Mouse (Mus musculus) CD4-positive, CD25-positive, alpha-beta regulatory T cell, adult 4 months (primary cell): ENCODE measurements around the gene Pla2g1b. TPM values are rescaled to one million over a fixed set of nuclear protein-coding genes. Genes with fewer than 3 reads are reported as not detected.
"Not testable (repeated sequence)": the region's sequence is repeated elsewhere in the genome, so short reads cannot be mapped to it uniquely, and the experiment has no call there.

ENCODE experiments used
- ATAC-seq: one replicate; pipeline ENCODE4 v1.8.0; 2017
- polyA plus RNA-seq, 2 experiments: library from polyadenylated mRNA; unstranded; fragments of 100-300 nt; shearing (Covaris generic); gene quantifications; one replicate each; pipeline ENCODE4 v1.2.1; 2017

Pla2g1b gene
- polyA plus RNA-seq, 2 experiments from 2014 or later, result not detected

DNA sequence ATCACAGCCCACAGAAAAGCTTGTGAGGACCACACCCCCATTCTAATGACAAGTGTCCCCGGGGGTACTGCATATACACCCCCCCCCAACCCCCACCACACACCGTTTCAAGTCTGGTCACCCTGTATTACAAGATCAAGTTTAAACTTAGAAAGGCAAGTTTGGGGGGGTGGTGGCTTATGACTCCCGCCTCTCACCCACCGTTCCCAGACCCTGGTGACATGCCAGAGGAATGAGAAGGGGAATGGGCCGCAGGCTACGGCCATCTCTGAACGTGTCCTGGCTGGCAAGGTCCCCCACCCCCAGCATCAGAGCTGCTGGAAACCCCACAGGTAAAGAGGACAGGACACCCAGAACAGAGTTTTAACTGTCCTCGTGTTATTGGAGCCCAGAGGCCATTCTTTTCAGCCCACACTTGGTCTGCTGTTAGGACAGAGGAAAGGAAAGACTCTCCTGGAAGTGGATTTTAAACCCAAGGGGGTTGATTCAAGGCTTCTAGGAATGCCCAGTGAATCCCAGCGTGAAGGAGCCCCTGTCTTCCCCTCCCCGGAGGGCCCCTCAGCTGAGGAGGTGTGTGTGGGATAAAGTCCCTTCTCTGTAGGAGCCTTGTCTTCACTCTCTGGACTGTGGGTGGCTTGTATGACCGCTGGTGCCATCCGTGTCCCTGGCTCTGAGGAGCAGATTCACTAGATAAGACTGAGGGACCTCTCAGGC is 41.4 kb downstream of the Pla2g1b start:
- no peak for ATAC-seq

DNA sequence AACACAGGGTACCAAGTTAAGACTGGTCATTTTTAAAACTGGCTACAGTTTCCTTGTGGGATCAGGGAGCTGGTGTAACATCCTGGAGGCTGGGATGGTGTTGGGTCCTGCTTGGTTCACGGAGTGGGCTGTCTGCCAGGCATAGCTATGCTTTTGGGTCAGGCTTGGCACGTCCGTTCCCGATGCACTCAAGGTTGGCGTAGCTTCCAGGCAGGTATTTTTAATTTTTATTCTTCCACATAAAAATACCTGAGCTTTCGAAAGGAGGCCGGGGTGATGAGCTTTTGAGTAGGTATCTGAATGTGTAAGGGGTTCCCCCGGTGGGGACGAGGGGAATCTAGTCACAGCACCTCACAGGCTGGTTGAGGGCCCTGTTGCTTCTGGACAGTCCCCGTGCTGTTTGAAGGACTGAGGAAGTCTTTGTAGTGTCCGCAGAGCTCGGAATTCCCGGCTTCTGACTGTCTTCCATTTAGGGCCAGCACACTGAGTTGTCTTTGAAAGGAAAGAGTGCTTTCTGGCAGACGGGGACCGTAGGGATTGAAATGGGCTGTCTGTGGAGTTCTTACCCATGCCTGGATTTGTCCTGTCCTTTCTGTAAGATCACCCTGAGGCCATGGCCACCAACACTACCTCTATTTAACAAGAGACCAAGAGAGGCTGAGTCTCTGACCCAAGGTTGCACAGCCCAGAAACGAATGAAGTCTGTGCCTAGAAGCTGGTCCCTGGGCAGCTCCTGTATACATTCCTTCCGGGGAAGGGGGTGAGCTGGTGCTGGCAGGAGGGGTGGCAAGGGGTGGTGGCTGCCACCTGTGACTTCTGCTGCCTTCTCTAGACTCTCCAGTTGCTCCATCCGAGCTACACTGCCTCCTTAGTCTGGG is 42.2 kb downstream of the Pla2g1b start:
- ATAC-seq, result no peak

DNA sequence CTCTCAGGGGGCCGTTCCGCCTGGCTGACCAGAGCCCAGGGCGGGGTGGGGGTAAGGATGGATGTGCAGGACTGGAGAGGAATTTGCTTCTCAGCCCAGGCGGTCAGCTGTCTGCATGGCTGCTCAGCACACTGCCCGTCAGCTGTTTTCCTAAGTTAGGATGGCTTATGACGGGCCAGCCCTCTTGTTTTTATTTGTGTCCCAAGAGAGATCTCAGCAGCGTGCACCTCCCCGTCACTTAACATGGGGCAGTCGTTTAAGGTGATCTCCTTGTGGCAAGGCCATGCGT is 42.7 kb downstream of the Pla2g1b start:
- ATAC-seq, result no peak

DNA sequence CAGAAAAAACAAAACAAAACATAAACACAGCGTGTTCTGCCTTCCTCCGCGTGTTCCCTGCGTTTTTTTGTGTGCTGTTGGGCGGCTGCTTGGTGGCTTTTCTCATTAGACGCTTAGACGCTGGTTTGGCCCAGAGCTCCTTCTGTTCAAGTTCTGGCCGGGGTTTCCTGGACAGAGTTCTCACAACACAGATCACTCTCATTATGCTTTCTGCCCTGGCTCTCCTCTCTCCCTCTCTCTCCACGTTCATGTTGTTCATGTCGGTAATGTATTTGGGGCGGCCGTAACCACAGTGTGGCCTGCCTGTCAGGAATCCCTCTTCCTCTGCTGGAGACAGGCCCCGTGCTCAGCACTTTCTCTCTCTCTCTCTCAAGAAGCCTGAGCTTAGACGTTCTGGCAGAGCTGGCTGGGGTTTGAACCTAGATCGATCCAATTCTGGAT is 43.3 kb downstream of the Pla2g1b start:
- ATAC-seq, result no peak

DNA sequence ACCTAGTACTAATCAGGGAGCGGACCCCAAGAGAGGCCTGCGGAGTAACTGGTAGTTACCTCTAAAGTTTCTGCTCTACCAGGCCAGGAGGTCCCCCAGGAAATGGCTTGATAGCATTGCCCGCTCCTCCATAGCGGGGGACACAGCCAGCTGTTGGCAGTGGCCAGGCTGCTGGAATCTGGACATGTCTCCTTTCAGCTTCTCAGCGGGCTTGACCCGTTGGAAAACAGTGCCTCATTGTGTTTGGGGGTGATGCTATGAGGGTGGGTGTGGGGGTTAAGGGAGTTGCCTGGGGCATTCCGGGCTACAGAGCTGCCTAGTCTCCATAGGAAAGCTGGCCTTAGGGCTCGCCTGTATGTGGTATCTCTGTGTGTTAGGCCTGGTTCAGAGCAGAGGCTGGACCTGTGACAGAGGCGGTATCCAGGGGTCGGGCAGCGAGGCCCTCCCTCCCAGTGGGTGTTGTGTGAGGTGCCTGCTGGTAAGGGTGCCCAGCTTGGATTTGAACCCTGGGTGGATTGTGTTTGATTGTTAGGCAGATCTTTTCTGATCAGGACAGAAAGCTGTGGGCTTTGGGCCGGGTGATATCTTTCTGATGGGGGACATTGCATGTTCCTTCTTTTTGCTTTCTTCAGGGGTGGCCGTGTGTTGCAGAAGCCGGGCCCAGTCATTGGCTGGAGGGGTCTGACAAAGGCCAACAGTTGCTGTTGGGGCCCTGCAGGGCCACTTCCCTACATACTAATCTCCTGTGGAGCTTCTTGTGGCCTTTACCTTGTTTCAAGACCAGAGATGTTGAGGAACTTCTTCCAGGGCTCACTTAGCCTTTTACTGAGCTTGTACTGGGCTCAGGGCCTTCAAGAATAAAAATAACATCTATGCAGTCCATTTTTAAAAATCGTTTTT is 44.0 kb downstream of the Pla2g1b start:
- no peak for ATAC-seq

DNA sequence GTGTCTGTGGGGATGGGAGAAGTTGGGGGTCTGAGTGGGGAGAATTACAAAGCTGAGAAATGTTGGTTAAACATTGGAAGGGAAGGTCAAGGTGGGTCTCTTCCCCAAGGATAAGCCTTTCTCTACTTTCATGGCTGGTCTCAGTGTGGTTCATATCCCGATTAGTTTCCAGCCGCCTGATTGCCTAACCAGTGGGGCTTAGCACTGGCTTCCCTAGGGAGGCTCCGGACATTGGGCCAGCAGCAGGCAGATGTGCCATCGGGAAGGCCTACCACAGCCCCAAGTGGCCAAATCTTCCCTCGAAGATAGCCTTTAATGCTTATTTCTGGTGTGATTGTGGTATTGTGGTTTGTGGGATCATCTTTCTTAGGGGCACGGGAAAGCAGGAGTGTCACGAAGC is 46.3 kb downstream of the Pla2g1b start:
- ATAC-seq, result no peak

DNA sequence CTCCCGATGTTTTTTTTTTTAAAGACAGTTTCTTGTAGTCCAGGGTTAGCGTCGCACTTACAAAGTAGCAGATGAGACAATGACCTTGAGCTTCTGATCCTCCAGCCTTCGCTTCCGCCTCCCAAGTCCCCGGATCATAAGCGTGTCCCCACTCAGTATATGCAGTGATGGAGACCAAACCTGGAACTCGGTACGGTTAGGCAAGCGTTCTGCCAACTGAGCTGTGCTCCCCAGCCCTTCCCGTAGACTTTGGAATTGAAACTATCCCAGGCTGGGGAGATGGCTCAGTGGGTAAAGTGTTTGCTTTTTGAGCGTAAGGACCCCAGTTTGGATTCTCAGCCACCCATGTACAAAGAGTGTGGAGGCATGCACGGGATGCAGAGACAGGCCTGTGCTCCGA is 47.2 kb downstream of the Pla2g1b start:
- no peak for ATAC-seq

DNA sequence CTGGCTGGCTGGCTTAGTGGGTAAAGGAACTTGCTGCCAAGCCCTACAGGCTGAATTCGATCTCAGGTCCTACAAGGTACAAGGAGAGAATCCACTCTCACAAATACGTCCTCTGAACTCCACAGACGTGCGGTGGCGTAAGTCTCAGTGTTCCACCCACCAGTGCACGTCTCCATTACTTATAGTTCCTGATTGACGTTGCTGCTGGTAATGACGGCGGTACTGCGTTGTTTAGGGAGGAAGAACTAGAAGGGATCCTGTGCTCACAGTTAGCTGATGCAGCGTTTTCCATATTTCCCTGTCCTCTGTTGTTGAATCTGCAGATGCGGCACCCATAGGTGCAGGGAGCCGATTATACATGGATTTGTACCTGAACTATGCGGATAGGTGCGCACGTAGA is 47.7 kb downstream of the Pla2g1b start:
- no peak for ATAC-seq

DNA sequence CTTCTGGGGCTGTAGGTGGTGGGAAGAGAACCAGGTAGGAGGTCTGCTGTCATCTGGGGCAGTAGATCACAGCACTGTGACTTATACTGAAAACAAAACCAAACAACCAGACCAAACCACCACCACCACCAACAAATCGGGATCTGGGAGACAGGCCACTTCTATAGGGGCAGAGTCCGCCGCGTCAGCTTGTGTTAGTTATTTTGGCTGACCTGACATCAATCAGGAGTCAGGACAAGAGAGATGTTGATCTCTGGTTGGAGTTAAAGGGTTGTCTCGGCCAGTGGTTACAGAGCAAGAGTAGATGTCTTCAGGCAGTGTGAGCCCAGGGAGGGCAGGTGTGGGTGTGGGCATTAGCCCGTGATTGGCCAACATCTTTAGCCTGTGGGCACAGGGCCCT is 48.3 kb downstream of the Pla2g1b start:
- no peak for ATAC-seq

DNA sequence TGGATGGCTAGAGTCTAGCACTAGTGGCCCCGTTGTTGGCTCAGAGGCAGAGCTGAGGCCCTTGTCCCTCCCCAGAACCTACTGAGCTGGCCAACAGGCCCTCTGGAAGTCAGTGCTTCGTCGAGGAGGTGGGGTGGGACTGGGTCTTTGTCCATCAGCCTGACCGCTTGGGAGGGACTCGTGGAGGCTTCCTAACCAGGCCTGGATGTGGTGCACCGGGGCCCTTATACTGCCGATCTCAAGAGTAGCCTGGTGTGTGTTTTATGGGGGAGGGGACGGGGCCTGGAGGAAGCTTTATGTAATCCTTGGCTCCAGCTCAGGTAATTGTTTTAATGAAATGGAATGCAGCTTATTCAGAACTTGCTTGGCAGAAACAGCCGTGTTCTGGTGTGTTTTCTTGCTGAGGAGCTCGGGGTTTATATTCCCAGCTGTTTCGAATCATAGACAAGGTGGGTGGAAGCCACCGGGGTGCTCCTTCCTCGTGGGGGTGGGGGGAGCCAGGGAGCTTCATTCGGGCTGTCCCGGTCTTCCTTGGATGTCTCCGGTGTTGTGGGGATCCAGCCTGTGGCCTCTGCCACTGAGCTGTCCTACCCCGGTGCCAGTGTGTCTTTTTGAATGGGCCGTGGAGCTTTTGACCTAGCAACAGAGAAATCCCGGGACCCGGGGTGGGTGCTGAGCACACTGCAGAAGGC is 49.0 kb downstream of the Pla2g1b start:
- ATAC-seq, result no peak

DNA sequence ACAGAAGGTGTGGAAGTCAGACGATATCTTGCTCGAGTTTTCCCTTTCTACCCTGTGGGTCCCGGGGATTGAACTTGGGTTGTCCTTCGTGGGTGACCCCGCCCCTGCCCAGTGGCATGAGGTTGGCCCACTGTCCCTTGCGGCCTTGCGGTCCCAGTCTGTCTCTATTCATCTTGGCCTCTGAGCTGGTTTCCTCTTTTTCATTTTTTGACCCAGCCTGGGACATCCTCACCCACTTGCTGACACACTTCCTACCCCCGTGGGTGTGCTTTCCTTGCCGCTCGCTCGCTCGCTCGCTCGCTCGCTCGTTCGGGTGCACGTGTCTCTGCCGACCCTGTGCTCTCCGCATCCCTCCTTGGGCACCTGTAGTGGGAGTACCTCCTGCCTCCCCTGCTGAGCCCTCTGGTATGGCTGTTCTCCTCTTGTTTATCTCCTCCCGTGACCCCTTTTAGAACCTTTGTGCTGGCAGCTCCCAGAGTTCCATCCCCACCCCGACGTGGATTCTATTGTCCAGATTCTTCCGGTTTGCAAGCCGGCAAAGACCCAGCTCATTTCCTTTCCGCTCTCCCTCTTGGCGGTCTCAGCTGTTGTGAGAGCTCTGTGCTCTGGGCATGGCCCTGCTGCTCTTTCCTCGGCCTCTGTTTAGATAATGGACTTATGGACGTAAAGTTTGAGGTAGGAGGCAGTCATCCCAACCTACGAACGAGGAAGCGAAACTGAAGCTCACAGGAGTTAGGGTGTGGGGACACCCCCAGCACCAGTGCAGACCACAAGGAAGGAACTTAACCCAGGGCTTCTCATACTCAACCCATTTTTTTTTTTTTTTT is 50.2 kb downstream of the Pla2g1b start:
- ATAC-seq, result peak; percentile 86

DNA sequence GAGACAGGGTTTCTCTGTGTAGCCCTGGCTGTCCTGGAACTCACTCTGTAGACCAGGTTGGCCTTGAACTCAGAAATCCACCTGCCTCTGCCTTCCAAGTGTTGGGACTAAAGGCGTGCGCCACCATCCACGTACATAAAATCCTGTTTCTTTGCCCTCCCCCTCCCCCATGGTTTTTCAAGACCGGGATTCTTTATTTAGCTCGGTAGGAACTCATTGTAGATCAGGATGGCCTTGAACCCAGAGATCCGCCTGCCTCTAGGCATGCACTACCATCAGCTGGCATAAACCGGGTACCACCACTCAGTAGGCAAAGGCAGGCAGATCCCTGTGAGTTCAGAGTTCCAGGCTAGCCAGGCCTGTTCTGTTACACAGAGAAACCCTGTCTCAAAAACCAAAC is 50.8 kb downstream of the Pla2g1b start:
- no peak for ATAC-seq

DNA sequence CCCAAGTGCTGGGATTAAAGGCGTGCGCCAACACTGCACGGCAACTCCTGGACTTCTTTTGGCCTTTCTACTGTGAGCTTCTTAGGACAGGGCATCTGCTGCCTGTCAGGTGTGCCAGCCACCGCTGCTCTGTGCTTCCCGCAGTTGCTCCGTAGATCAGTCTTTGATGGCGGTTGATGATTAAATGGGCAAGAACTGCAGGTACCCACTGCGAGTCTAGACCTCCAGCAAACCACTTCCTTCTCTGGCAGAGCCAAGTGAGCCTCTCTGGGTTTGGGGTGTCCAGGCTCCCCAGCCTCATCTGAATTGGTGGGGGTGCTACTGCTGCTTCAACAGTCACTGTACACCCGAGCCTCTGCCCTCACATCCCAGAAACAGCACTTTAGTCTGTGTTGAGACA is 51.4 kb downstream of the Pla2g1b start:
- ATAC-seq, result peak; percentile 8

DNA sequence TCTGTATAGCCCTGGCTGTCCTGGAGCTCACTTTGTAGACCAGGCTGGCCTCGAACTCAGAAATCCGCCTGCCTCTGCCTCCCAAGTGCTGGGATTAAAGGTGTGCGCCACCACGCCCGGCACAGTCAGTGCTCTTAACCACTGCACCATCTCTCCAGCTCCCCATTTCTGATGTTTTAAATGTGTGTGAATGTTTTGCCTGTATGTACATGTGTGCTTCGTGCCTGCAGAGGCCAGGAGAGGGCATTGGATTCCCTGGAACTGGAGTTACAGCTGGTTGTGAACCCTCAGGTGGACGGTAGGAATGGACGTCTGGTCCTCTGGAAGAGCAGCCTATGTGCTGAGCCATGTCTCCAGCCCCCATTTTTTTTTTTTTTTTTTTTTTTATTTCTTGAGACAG is 52.2 kb downstream of the Pla2g1b start:
- ATAC-seq, result not testable (repeated sequence)

DNA sequence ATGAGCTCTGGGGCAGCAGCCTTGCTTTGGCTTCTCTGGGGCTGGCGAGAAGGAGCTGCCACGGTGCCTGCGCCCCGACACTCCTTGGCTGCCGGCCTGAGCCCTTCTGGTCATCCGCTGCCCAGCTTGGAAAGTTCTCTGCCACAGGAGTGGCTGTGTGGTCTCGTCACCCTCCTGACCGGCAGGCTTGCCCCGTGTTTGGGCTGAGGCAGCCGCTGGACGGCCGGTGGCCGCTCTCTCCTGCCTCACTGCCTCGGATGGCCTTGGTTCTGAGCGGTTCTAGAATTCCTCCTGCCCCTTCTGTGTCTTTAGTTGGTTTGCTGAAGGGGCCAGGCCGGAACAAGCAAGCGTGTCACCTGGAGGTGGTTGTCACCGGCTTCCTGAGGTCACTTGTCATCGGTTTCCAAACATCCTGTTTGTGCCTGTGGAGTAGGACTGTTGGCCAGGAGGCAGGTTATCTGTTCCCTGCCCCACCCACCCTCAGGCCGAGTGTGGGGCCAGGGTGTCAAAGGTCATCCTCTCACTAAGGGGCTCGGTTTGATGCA is 54.3 kb downstream of the Pla2g1b start:
- no peak for ATAC-seq

DNA sequence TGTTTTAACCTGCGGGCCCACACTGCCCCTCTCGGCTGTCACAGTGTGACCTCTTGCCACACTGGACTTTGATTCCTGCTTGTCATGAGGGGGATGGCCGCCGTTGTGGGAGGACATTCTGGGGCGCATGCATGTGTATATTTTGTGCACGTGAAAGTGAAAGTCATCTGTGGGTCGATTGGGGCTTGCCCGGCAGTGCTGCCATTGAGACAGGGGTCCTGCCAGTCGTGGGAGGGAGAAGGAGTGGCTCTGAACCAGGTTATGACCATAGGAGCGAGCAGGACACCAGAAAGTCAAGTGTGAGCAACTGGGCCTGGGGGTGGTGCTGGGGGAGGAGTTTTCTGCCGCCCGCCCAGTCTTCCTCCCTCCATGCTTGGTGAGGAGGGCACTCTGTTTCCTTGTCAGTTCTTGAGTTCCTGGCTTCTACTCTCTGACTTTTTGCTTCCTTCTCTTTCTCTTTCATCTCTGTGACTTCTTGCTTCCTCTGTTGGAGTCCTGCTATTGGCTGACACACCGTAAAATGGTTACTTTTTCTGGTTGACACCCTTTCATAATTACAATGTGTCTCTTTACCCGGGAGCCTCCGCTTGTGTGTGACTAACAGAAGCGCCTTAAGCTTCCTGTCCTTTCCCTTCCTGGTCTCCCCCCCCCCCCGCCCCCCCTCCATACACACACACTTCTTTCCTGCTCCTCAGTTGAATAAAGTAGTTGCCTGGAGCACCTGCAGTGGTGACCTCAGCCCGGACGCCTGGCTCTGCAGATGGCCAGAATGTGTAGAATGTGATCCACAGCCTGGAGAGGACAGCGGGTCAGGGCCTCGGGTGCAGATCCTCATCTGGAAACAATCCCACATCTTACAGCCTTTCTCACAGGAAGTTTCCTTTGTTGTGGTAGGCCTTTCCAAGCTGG is 55.7 kb downstream of the Pla2g1b start:
- ATAC-seq, result peak; percentile 92

DNA sequence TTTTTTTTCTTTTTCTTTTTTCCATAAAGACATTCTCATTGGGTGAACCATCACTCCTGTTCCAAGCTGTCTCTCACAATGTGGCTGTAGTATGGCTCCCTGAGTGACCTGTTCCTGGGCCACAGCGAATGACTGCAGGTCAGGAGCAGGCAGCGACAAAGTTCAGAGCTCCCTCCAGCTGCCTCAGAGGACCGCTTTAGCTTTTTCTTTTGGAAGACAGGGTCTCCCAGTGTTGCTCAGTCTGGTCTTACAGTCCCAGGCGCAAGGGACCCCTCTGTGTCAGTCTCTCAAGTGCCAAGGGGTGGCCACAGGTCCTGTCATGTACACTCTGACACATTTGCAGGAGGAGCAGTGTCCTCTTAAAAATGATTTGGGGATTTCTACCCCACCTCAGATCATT is 56.5 kb downstream of the Pla2g1b start:
- ATAC-seq, result no peak

DNA sequence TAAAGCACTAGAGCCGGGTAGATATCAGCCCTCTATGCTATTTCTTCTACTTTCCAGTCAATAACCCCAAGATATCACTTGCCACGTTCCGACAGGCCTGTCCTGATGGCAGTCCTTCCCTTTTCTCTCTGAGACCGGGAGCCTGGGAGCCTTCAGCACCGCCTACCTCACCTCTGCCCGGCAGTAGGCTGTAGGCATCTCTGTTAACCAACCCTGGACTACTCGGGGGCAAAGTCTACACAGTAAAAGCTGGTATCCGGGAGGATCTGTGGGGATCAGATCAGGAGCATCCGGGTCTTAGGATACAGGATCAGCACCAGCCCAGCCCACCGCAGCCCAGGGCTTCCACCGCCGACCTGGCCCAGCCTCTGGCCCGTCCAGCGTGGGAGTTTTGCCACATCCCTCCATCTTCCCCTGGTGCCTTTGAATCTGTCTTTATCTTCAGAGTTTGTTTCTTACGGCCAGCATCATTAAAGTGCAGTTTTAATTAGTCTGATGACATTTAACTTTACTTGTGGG is 57.0 kb downstream of the Pla2g1b start:
- no peak for ATAC-seq

DNA sequence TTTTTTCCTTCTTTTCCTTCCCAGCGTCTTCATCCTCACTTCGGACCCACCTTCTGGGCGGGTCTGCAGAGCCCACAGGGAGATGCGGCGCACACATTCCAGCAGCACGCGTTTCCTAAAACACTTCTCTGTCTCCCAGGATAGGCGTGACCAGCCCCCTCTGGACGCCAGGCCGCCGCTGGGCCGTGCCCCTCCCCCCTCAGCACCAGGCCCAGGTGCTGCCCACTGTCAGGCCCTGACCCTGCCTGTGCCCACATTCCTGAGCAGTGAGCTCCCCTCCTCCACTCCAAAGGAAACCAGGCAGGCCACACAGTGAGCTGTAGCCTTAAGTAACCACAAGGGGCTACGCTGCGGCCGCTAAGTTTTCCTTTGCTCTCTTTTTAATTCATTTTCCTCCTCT is 57.9 kb downstream of the Pla2g1b start:
- no peak for ATAC-seq
